Mouse (Mus musculus) forebrain, embryonic 14.5 days (tissue): ENCODE results near the gene Tesmin. TPM values are rescaled to one million over a fixed set of nuclear protein-coding genes. Genes with fewer than 3 reads are reported as not detected.
A peak's percentile ranks its signal among the peaks of the same experiment; 100 is the strongest.

Experiments used
- ATAC-seq: fragments of 200-750 bp; cut with Nextera tagmentation; 2 replicates; pipeline ENCODE4 v1.8.0; 2017; ENCODE audit warnings: mild to moderate bottlenecking, moderate library complexity
- DNase-seq: peaks from one replicate; pipeline ENCODE4 v3.0.0-alpha.2; 2015; ENCODE audit warnings: low spot score
- H3K27ac ChIP-seq: fragments of 300-500 bp; sonication (generic); 2 replicates; pipeline ENCODE4 v1.5.1; 2014; ENCODE audit warnings: low read depth, mild to moderate bottlenecking, control low read depth, low read length, moderate library complexity
- H3K27me3 ChIP-seq: fragments of 300-500 bp; sonication (generic); replicated peaks from 2 replicates; pipeline ENCODE4 v1.6.1; 2014; ENCODE audit warnings: low read length, control low read depth, mixed read lengths; ENCODE audit not compliant: control insufficient read depth, insufficient read depth
- H3K36me3 ChIP-seq: fragments of 300-500 bp; sonication (generic); 2 replicates; pipeline ENCODE4 v1.6.1; 2014; ENCODE audit warnings: low read length, control low read depth; ENCODE audit not compliant: control insufficient read depth, insufficient read depth
- H3K4me1 ChIP-seq: fragments of 300-500 bp; sonication (generic); 2 replicates; pipeline ENCODE4 v1.6.1; 2014; ENCODE audit warnings: antibody characterized with exemption, low read length, control low read depth; ENCODE audit not compliant: control insufficient read depth, insufficient read depth
- H3K4me2 ChIP-seq: fragments of 300-500 bp; sonication (generic); 2 replicates; pipeline ENCODE4 v1.6.1; 2014; ENCODE audit warnings: mild to moderate bottlenecking, control low read depth, low read length
- H3K4me3 ChIP-seq: fragments of 300-500 bp; sonication (generic); 2 replicates; pipeline ENCODE4 v1.5.1; 2014; ENCODE audit warnings: low read depth, low read length, control low read depth
- H3K9ac ChIP-seq: fragments of 300-500 bp; sonication (generic); 2 replicates; pipeline ENCODE4 v1.6.1; 2014; ENCODE audit warnings: mild to moderate bottlenecking, low read length, control low read depth, moderate library complexity
- H3K9me3 ChIP-seq: fragments of 300-500 bp; sonication (generic); replicated peaks from 2 replicates; pipeline ENCODE4 v1.6.1; 2016; ENCODE audit warnings: low read length, control low read depth, mixed read lengths; ENCODE audit not compliant: control insufficient read depth
- WGBS: fragments of 180-500 bp; shearing (Covaris S2); extraction: QIAGEN DNeasy Blood & Tissue Kit; methylation state at CpG from one replicate; pipeline ENCODE4 v1.1.7; 2014; 5-methylcytosine and 5-hydroxymethylcytosine counted together
- polyA plus RNA-seq: library from polyadenylated mRNA; unstranded; fragments of >200 nt; fragmentation: Nextera tagmentation; extraction: Ambion mirVana; gene quantifications from 2 replicates; pipeline ENCODE4 v1.2.1, GENCODE M21; 2014

Tesmin gene
- polyA plus RNA-seq, 1 experiment from 2014 or later = 0.42 TPM

- Histone ChIP-seq H3K36me3 (no peaks in the 10 kb centered on the region), H3K27me3 (no peaks in the 10 kb centered on the region), H3K4me1 (no peaks in the 10 kb centered on the region), H3K4me3 (no peak overlapping the region), H3K9ac (no peak overlapping the region), H3K27ac (no peak overlapping the region), H3K4me2 (no peak overlapping the region), H3K9me3 (no peaks in the 10 kb centered on the region)
- WGBS = 32% methylated on average over 4 of the region's 4 CpGs
- DNase-seq (no peak), ATAC-seq (no peak)
Measured at GRCm38 (mm10) chr19:3376966-3377715, 11.5 kb upstream of the Tesmin start.

- no peaks in the 10 kb centered on the region for H3K27me3 ChIP-seq
- 92% methylated on average over 3 of the region's 3 CpGs for WGBS
- no peak overlapping the region for H3K9ac ChIP-seq
- H3K4me2 ChIP-seq = no peak overlapping the region
- DNase-seq = no peak
- no peak overlapping the region for H3K4me3 ChIP-seq
- H3K36me3 ChIP-seq = no peaks in the 10 kb centered on the region
- no peaks in the 10 kb centered on the region for H3K4me1 ChIP-seq
- H3K9me3 ChIP-seq = no peaks in the 10 kb centered on the region
- ATAC-seq = no peak
- H3K27ac ChIP-seq = no peak overlapping the region
Measured at GRCm38 (mm10) chr19:3378614-3379013, 10.0 kb upstream of the Tesmin start.

GRCm38 (mm10) chr19:3388061-3388460, 596 bp upstream of the Tesmin start:
- ATAC-seq (no peak), DNase-seq (no peak)
- no peak overlapping the region for H3K27ac ChIP-seq
- WGBS = 78% methylated on average over 6 of the region's 6 CpGs
- no peak overlapping the region for H3K9ac ChIP-seq
- no peaks in the 10 kb centered on the region for H3K27me3 ChIP-seq
- no peaks in the 10 kb centered on the region for H3K36me3 ChIP-seq
- peaks cover 4% of the 10 kb centered on the region; the same call in 1 of the 2 replicates for H3K4me1 ChIP-seq
- no peak overlapping the region for H3K4me3 ChIP-seq
- H3K4me2 ChIP-seq = no peak overlapping the region
- H3K9me3 ChIP-seq = no peaks in the 10 kb centered on the region; the same call in 1 of the 2 replicates

GRCm38 (mm10) chr19:3389089-3389488, 432 bp downstream of the Tesmin start:
- DNase-seq (peak; percentile 87), ATAC-seq (peak; percentile 96)
- Histone ChIP-seq H3K9me3 (no peaks in the 10 kb centered on the region; the same call in 1 of the 2 replicates), H3K4me1 (peaks cover 4% of the 10 kb centered on the region; the same call in 1 of the 2 replicates), H3K4me3 (peak overlapping the region; percentile 41), H3K27ac (no peak overlapping the region), H3K36me3 (no peaks in the 10 kb centered on the region), H3K4me2 (peak overlapping the region; percentile 73), H3K27me3 (no peaks in the 10 kb centered on the region), H3K9ac (peak overlapping the region; percentile 58)
- under 1% methylated on average over 43 of the region's 43 CpGs for WGBS

DNA sequence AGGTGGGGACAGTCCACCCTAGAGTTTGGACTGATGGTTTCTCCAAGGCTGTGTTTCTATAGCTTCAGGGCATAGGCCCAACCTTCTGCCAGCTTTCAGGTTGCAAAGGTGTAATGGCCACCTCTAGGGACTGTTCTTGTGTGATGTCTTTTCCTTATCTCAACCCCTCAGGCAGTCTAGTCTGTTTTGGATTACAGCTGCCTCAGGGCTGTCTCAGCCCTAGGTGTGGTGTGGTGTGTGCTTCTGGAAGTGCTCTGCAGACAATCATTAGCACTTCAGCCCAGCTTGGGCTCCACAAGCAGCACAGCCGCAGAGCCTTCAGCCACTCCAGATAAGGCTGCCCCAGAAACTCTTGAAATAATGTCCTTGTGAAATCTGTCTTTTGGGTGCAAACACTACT, 3.7 kb downstream of the Tesmin start:
- DNase-seq (no peak), ATAC-seq (no peak)
- H3K9me3 ChIP-seq = no peaks in the 10 kb centered on the region; the same call in 1 of the 2 replicates
- no peak overlapping the region for H3K27ac ChIP-seq
- no peak overlapping the region for H3K9ac ChIP-seq
- H3K27me3 ChIP-seq = no peaks in the 10 kb centered on the region
- H3K36me3 ChIP-seq = no peaks in the 10 kb centered on the region
- H3K4me1 ChIP-seq = peaks cover 4% of the 10 kb centered on the region; the same call in 1 of the 2 replicates
- 96% methylated on average over 1 of the region's 1 CpGs for WGBS
- no peak overlapping the region for H3K4me2 ChIP-seq
- no peak overlapping the region for H3K4me3 ChIP-seq

DNA sequence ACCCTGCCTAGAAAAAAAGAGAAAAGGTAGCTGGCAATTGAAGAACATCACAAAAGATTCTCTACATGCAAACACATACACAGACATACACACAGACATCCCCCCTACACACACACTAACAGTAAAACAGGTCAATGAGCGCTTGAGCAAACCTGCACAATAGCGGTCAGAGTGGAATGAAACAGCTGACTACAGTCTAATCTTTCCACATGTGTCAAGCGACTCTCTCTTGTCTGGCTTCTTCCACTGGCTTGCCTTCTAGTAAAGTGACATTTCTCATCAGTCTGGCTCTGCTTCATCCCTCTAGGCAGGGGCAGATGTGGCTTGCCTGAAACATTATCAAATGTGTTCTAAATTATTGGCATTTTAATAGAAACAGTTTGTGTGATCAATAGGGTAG, 5.6 kb downstream of the Tesmin start:
- H3K27ac ChIP-seq = no peak overlapping the region
- no peak overlapping the region for H3K4me3 ChIP-seq
- no peaks in the 10 kb centered on the region; the same call in 1 of the 2 replicates for H3K9me3 ChIP-seq
- 86% methylated on average over 3 of the region's 3 CpGs for WGBS
- no peak overlapping the region for H3K4me2 ChIP-seq
- H3K4me1 ChIP-seq = peaks cover 2% of the 10 kb centered on the region; the same call in 1 of the 2 replicates
- ATAC-seq (no peak), DNase-seq (no peak)
- H3K9ac ChIP-seq = no peak overlapping the region
- no peaks in the 10 kb centered on the region for H3K27me3 ChIP-seq
- H3K36me3 ChIP-seq = no peaks in the 10 kb centered on the region

DNA sequence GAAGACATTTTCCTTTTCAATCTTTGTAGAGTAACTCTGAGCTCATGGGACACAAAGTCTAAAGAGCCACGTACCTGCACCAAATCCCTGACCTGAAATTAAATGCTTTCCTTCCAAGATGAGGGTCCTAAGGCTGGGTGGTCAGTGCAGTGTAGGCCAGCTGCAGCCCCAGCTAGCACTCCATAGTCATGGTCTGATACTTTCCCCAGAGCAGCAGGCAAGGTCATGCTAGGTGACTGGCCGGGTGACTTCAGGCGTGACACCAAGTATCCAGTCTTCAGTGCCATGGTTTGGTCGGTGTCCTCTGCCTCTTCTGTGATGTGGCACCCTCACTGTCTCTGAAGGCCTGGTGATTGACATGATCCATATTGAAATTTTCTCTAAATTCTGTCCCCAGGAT, 11.4 kb downstream of the Tesmin start:
- Histone ChIP-seq H3K4me3 (no peak overlapping the region), H3K9ac (no peak overlapping the region), H3K9me3 (no peaks in the 10 kb centered on the region), H3K36me3 (no peaks in the 10 kb centered on the region), H3K4me2 (no peak overlapping the region), H3K27me3 (no peaks in the 10 kb centered on the region), H3K4me1 (no peaks in the 10 kb centered on the region), H3K27ac (no peak overlapping the region)
- DNase-seq (no peak), ATAC-seq (no peak)
- 91% methylated on average over 4 of the region's 4 CpGs for WGBS

GRCm38 (mm10) chr19:3401504-3401903, 12.8 kb downstream of the Tesmin start:
- H3K4me3 ChIP-seq = no peak overlapping the region
- H3K9ac ChIP-seq = no peak overlapping the region
- no peak overlapping the region for H3K27ac ChIP-seq
- no peaks in the 10 kb centered on the region for H3K9me3 ChIP-seq
- no peaks in the 10 kb centered on the region for H3K4me1 ChIP-seq
- DNase-seq = no peak
- no peak for ATAC-seq
- H3K36me3 ChIP-seq = no peaks in the 10 kb centered on the region
- whole genome bisulfite sequencing = 81% methylated on average over 7 of the region's 7 CpGs
- H3K27me3 ChIP-seq = no peaks in the 10 kb centered on the region
- no peak overlapping the region for H3K4me2 ChIP-seq

DNA sequence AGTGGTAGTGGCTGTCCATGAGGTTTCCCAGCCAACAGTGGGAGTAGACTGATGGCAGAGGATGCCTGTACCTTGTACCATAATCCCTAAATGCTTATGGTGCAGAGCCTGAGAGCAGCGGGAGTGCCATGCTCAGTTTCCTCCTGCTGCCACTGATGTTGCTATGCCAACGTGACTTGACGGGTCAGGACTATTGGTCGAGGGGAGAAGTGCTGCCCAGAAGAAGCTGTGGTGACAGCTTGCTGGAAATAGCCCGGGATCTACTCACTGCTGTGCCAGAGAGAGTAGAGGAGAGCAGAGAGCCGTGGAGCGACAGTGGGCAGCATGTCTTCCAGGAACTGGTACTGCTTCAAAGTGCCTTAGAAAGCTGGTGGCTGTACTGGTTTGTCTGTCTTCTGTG, 13.3 kb downstream of the Tesmin start:
- H3K36me3 ChIP-seq = no peaks in the 10 kb centered on the region
- no peak overlapping the region for H3K4me2 ChIP-seq
- H3K9me3 ChIP-seq = no peaks in the 10 kb centered on the region
- 46% methylated on average over 7 of the region's 7 CpGs for WGBS
- H3K4me1 ChIP-seq = no peaks in the 10 kb centered on the region
- H3K9ac ChIP-seq = no peak overlapping the region
- no peak for ATAC-seq
- no peak for DNase-seq
- no peak overlapping the region for H3K27ac ChIP-seq
- no peaks in the 10 kb centered on the region for H3K27me3 ChIP-seq
- H3K4me3 ChIP-seq = no peak overlapping the region
